Mouse (Mus musculus): ENCODE measurements around the gene Msh6. TPM values are rescaled to one million over a fixed set of nuclear protein-coding genes. Genes with fewer than 3 reads are reported as not detected.
A peak's percentile ranks its signal among the peaks of the same experiment; 100 is the strongest.
"Not testable (repeated sequence)": the region's sequence is repeated elsewhere in the genome, so short reads cannot be mapped to it uniquely, and the experiment has no call there.

Msh6 gene
- polyA plus RNA-seq, 1 experiment from 2014 or later: 9.2 TPM

GRCm38 (mm10) chr17:87993338-87993737 lies 18.5 kb downstream of the Msh6 start:
- Histone ChIP-seq H3K27ac (ENCODE audit: low read depth, low read length) (no peak overlapping the region), H3K27me3 (replicated peaks; ENCODE audit: control insufficient read depth, insufficient read depth, low read length) (no peaks in the 10 kb centered on the region), H3K9ac (ENCODE audit: low read depth, low read length) (no peak overlapping the region), H3K4me2 (replicated peaks; ENCODE audit: low read depth) (no peak overlapping the region), H3K9me3 (ENCODE audit: control insufficient read depth) (no peaks in the 10 kb centered on the region), H3K4me1 (replicated peaks; ENCODE audit: control insufficient read depth, insufficient read depth, low read length) (no peaks in the 10 kb centered on the region), H3K4me3 (ENCODE audit: low read depth, low read length) (no peak overlapping the region), H3K36me3 (ENCODE audit: control insufficient read depth, insufficient read depth) (peaks cover 67% of the 10 kb centered on the region)
- ATAC-seq: no peak
- WGBS: 64% methylated on average over 1 of the region's 1 CpGs
- no peak for TF ChIP-seq CTCF (IDR thresholded peaks at IDR 0.05; ENCODE audit: low read depth)

DNA sequence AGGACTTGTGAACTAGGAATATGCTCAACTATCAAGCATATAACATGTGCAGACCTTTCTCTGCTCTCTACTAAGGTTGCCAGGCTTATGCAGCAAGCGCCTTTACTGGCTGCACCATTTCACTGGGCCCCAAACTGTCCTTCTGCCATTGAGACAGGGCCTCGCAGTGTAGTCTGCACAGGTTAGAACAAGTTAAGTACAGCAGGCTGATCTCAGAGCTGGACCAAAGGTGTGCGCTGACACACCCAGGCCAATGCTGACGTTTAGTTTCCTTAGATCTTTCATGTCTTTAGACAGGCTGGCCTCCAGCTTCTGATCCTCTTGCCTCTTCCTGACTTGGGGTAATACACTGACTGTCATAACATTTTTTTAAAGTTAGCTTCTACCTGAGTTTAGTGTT lies 22.9 kb downstream of the Msh6 start:
- no peaks in the 10 kb centered on the region for H3K9me3 ChIP-seq (ENCODE audit: control insufficient read depth)
- ATAC-seq: peak; percentile 71
- H3K4me3 ChIP-seq (ENCODE audit: low read depth, low read length): no peak overlapping the region
- no peak overlapping the region for H3K4me2 ChIP-seq (replicated peaks; ENCODE audit: low read depth)
- H3K4me1 ChIP-seq (replicated peaks; ENCODE audit: control insufficient read depth, insufficient read depth, low read length): no peaks in the 10 kb centered on the region
- no peak for TF ChIP-seq CTCF (IDR thresholded peaks at IDR 0.05; ENCODE audit: low read depth)
- peaks cover 64% of the 10 kb centered on the region for H3K36me3 ChIP-seq (ENCODE audit: control insufficient read depth, insufficient read depth)
- no peak overlapping the region for H3K9ac ChIP-seq (ENCODE audit: low read depth, low read length)
- 63% methylated on average over 4 of the region's 4 CpGs for WGBS
- peak overlapping the region; percentile 77 for H3K27ac ChIP-seq (ENCODE audit: low read depth, low read length)
- no peaks in the 10 kb centered on the region for H3K27me3 ChIP-seq (replicated peaks; ENCODE audit: control insufficient read depth, insufficient read depth, low read length)

DNA sequence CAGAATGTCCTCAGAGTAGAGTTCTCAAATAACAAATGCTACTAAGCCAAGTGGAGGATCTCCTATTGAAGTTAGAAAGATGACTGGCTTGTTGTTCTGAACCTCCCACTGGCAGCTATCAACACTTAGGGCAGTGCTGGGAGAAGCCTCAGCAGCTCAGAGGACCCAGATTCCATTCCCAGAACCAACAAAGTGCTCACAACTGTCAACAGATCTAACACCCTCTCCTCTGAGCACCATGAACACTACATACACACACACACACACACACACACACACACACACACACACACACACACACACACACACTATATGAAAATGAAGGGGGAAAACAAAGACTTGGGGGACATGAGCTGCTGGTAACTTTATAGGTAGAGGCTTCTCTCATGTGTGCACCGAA lies 30.0 kb downstream of the Msh6 start:
- Histone ChIP-seq H3K9ac (ENCODE audit: low read depth, low read length) (no peak overlapping the region), H3K36me3 (ENCODE audit: control insufficient read depth, insufficient read depth) (peaks cover 48% of the 10 kb centered on the region), H3K4me1 (replicated peaks; ENCODE audit: control insufficient read depth, insufficient read depth, low read length) (no peaks in the 10 kb centered on the region), H3K27me3 (replicated peaks; ENCODE audit: control insufficient read depth, insufficient read depth, low read length) (no peaks in the 10 kb centered on the region), H3K4me2 (replicated peaks; ENCODE audit: low read depth) (no peak overlapping the region), H3K27ac (ENCODE audit: low read depth, low read length) (no peak overlapping the region), H3K9me3 (ENCODE audit: control insufficient read depth) (no peaks in the 10 kb centered on the region), H3K4me3 (ENCODE audit: low read depth, low read length) (no peak overlapping the region)
- ATAC-seq: no peak
- 95% methylated on average over 1 of the region's 1 CpGs for WGBS
- TF ChIP-seq CTCF (IDR thresholded peaks at IDR 0.05; ENCODE audit: low read depth): no peak

- Histone ChIP-seq H3K27me3 (replicated peaks; ENCODE audit: control insufficient read depth, insufficient read depth, low read length) (no peaks in the 10 kb centered on the region), H3K4me3 (ENCODE audit: low read depth, low read length) (no peak overlapping the region), H3K27ac (ENCODE audit: low read depth, low read length) (no peak overlapping the region), H3K4me2 (replicated peaks; ENCODE audit: low read depth) (no peak overlapping the region), H3K9me3 (ENCODE audit: control insufficient read depth) (no peaks in the 10 kb centered on the region), H3K36me3 (ENCODE audit: control insufficient read depth, insufficient read depth) (peaks cover 50% of the 10 kb centered on the region), H3K4me1 (replicated peaks; ENCODE audit: control insufficient read depth, insufficient read depth, low read length) (no peaks in the 10 kb centered on the region), H3K9ac (ENCODE audit: low read depth, low read length) (no peak overlapping the region)
- WGBS: 74% methylated on average over 8 of the region's 8 CpGs
- no peak for TF ChIP-seq CTCF (IDR thresholded peaks at IDR 0.05; ENCODE audit: low read depth)
- ATAC-seq: no peak
These were observed 32.1 kb downstream of the Msh6 start for GRCm38 (mm10) chr17:88006956-88007355.

GRCm38 (mm10) chr17:88014456-88014855 lies 39.6 kb downstream of the Msh6 start:
- Histone ChIP-seq H3K4me3 (ENCODE audit: low read depth, low read length) (no peak overlapping the region), H3K36me3 (ENCODE audit: control insufficient read depth, insufficient read depth) (peaks cover 37% of the 10 kb centered on the region), H3K9ac (ENCODE audit: low read depth, low read length) (no peak overlapping the region), H3K27me3 (replicated peaks; ENCODE audit: control insufficient read depth, insufficient read depth, low read length) (no peaks in the 10 kb centered on the region), H3K9me3 (ENCODE audit: control insufficient read depth) (no peaks in the 10 kb centered on the region), H3K4me2 (replicated peaks; ENCODE audit: low read depth) (no peak overlapping the region), H3K27ac (ENCODE audit: low read depth, low read length) (no peak overlapping the region), H3K4me1 (replicated peaks; ENCODE audit: control insufficient read depth, insufficient read depth, low read length) (no peaks in the 10 kb centered on the region)
- 93% methylated on average over 1 of the region's 1 CpGs for WGBS
- ATAC-seq: no peak
- TF ChIP-seq CTCF (IDR thresholded peaks at IDR 0.05; ENCODE audit: low read depth): no peak

DNA sequence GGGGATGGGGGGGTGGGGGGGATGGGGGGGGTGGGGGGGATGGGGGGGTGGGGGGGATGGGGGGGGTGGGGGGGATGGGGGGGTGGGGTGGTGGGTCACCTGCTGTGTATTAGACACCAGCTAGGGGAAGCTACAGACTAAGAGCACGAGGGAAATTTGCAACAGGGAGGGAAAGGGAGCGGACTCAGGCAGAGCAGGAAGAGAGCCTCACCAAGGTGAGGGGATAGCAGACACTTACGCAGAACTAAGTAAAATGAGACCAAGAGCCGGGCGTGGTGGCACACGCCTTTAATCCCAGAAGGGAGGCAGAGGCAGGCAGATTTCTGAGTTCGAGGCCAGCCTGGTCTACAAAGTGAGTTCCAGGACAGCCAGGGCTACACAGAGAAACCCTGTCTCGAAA lies 41.2 kb downstream of the Msh6 start:
- not testable (repeated sequence) for H3K4me2 ChIP-seq (replicated peaks; ENCODE audit: low read depth); H3K4me3 ChIP-seq (ENCODE audit: low read depth, low read length); H3K27ac ChIP-seq (ENCODE audit: low read depth, low read length); H3K9me3 ChIP-seq (ENCODE audit: control insufficient read depth); ATAC-seq; H3K4me1 ChIP-seq (replicated peaks; ENCODE audit: control insufficient read depth, insufficient read depth, low read length); H3K27me3 ChIP-seq (replicated peaks; ENCODE audit: control insufficient read depth, insufficient read depth, low read length); H3K9ac ChIP-seq (ENCODE audit: low read depth, low read length)
- WGBS: 90% methylated on average over 8 of the region's 8 CpGs
- H3K36me3 ChIP-seq (ENCODE audit: control insufficient read depth, insufficient read depth): peaks cover 26% of the 10 kb centered on the region

- ATAC-seq: no peak
- Histone ChIP-seq H3K9ac (ENCODE audit: low read depth, low read length) (no peak overlapping the region), H3K36me3 (ENCODE audit: control insufficient read depth, insufficient read depth) (no peaks in the 10 kb centered on the region), H3K9me3 (ENCODE audit: control insufficient read depth) (no peaks in the 10 kb centered on the region), H3K4me3 (ENCODE audit: low read depth, low read length) (no peak overlapping the region), H3K4me2 (replicated peaks; ENCODE audit: low read depth) (no peak overlapping the region), H3K27ac (ENCODE audit: low read depth, low read length) (no peak overlapping the region), H3K4me1 (replicated peaks; ENCODE audit: control insufficient read depth, insufficient read depth, low read length) (no peaks in the 10 kb centered on the region), H3K27me3 (replicated peaks; ENCODE audit: control insufficient read depth, insufficient read depth, low read length) (no peaks in the 10 kb centered on the region)
- 79% methylated on average over 1 of the region's 1 CpGs for WGBS
- TF ChIP-seq CTCF (IDR thresholded peaks at IDR 0.05; ENCODE audit: low read depth): no peak
These were observed 49.1 kb downstream of the Msh6 start for GRCm38 (mm10) chr17:88023924-88024323.

Data from intestine, postnatal 0 days (tissue).